Comparison of ENCODE assay signal across 9 mouse cellular contexts in the genomic region with DNA sequence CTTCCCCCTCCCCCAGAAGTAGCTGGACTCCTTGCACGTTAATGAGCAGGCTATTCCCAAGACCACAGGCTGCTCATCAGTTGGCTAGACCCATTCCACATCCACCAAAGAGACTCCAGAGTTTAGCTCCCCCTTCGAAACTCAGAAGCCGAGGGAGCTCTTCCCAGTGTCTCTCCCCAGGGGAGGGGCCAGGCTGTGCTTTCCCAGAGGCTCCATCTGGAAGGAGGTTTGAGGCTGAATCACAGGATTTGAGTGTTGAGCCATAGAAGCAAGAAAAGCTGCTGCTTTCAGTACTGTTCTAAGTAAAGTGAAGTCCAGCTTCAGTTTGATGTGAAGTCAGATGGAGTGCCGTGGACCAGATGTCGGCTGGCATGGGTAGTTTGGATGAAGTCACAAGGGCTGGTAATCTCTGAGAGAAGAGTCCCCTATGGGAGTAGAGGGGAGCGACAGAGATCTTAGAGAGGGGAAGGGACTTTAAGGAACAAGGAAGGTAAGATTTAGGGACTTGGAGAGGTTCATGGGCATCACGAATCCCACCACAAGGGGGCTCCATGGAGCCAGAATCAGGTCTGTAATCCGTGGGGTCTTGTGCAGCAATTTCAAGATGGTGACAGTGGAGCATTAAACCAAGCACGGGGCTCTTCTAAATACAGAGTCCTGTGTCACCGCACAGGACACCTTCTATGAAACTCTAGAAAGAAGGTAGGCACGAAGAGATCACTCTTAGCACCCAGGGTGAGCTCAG. TPM values are rescaled to one million over a fixed set of nuclear protein-coding genes. Genes with fewer than 3 reads are reported as not detected.
DNase-seq lines count a peak whose midpoint lies in the region; ATAC-seq and TF ChIP-seq lines count a peak whose summit lies in the region.
"Had no signal": no experiment of that assay in that cellular context is flagged by ENCODE, and none has a peak within 500 bp of the region (broad histone marks: within the 10 kb centered on the region; RNA-seq: fewer than 3 reads in every experiment).

No protein-coding gene starts in this region.

- no peak for ATAC-seq in kidney, embryonic 14.5 days (ENCODE audit: low FRiP score, low TSS enrichment)
- ATAC-seq in granulocyte monocyte progenitor cell, adult 5-6 weeks (replicated peaks; ENCODE audit: poor library complexity, severe bottlenecking): peak; percentile 73

- 0 out of 2 replicates have a peak, but pooled peaks cover 3% of the 10 kb centered on the region for H3K4me1 ChIP-seq in kidney, embryonic 14.5 days (ENCODE audit: control insufficient read depth, insufficient read depth, low read length)
- H3K4me1 ChIP-seq in ES-Bruce4 (ENCODE audit: control insufficient read depth, insufficient read depth, low read length): no peaks in the 10 kb centered on the region

- peak; percentile 57 for TF ChIP-seq CTCF in ES-Bruce4 (IDR thresholded peaks at IDR 0.05; ENCODE audit: low read depth, low read length)

- intact Hi-C loops in left cerebral cortex, postnatal 4 days (cut with DNase I): no loop called here

- H3K4me3 ChIP-seq in kidney, embryonic 14.5 days (ENCODE audit: low read length): no peak overlapping the region
- H3K4me3 ChIP-seq in ES-Bruce4 (ENCODE audit: low read depth, low read length): no peak overlapping the region

- peak; percentile 34 for DNase-seq in kidney, adult 18-20 months
- DNase-seq in c-Kit-positive CD71-positive TER-119-negative erythroid progenitor cells, embryonic 14.5 days (ENCODE audit: low read depth): peak; percentile 17
- peak; percentile 39 for DNase-seq in left cerebral cortex, postnatal 4 days
- peak; percentile 38 for DNase-seq in skeletal muscle tissue, adult 2 months (ENCODE audit: low read depth, low spot score)
- DNase-seq in yolk sac, embryonic 10.5 days (ENCODE audit: low spot score): no peak

- H3K4me2 ChIP-seq in kidney, embryonic 14.5 days (replicated peaks; ENCODE audit: low read depth, low read length): no peak overlapping the region

- H3K27me3 ChIP-seq in kidney, embryonic 14.5 days (ENCODE audit: control insufficient read depth, insufficient read depth, low read length): peaks cover 17% of the 10 kb centered on the region
- H3K27me3 ChIP-seq in ES-Bruce4 (ENCODE audit: control insufficient read depth, insufficient read depth, low read length, poor library complexity, severe bottlenecking): no peaks in the 10 kb centered on the region

- no peak for TF ChIP-seq EP300 in ES-Bruce4 (IDR thresholded peaks at IDR 0.05; ENCODE audit: insufficient read depth, low read depth, low read length)

- no peak overlapping the region for H3K27ac ChIP-seq in kidney, embryonic 14.5 days (ENCODE audit: low read depth, low read length)
- H3K27ac ChIP-seq in ES-Bruce4 (ENCODE audit: insufficient read depth, low read length): no peak overlapping the region
- H3K27ac ChIP-seq: macrophage had no signal

- no peak for TF ChIP-seq POLR2A in ES-Bruce4 (IDR thresholded peaks at IDR 0.05; ENCODE audit: insufficient read depth, low read length)

- no peaks in the 10 kb centered on the region for H3K36me3 ChIP-seq in kidney, embryonic 14.5 days (ENCODE audit: control insufficient read depth, insufficient read depth, low read length)
- no peaks in the 10 kb centered on the region for H3K36me3 ChIP-seq in ES-Bruce4 (ENCODE audit: control insufficient read depth, insufficient read depth, low read length, poor library complexity, severe bottlenecking)

- H3K9me3 ChIP-seq in kidney, embryonic 14.5 days (ENCODE audit: control insufficient read depth, low read length): no peaks in the 10 kb centered on the region
- 0 out of 2 replicates have a peak, but pooled peaks cover 3% of the 10 kb centered on the region for H3K9me3 ChIP-seq in ES-Bruce4 (replicated peaks; ENCODE audit: control insufficient read depth, insufficient read depth, low read length, poor library complexity, severe bottlenecking)

- WGBS in kidney, embryonic 14.5 days: 72% methylated on average over 11 of the region's 11 CpGs

- H3K9ac ChIP-seq in kidney, embryonic 14.5 days (ENCODE audit: low read depth, low read length): no peak overlapping the region
- H3K9ac ChIP-seq in ES-Bruce4 (ENCODE audit: low read depth, poor library complexity, severe bottlenecking): no peak overlapping the region

RNA-seq across cellular contexts. Expression of a gene that starts 38.5 kb away (rescaled TPM):
- 0.16 and 0.18 TPM in 2 replicates for polyA plus RNA-seq in kidney, embryonic 14.5 days (2014; fragmentation: Nextera tagmentation; extraction: Ambion mirVana)
- polyA plus RNA-seq in ES-Bruce4 (2011; ENCODE audit: insufficient read depth, insufficient read length, low read depth, missing spikeins): not detected in 2 replicates
- total RNA-seq in granulocyte monocyte progenitor cell, adult 5-6 weeks (2014; fragmentation: Nextera tagmentation): not detected in 2 replicates
- 0.30 and 0.36 TPM in 2 replicates for total RNA-seq in granulocyte monocyte progenitor cell, adult 5-6 weeks (2017)
- total RNA-seq in left cerebral cortex, postnatal 4 days (2021): under 1 TPM; 0.18 to 0.22 TPM
